Mouse (Mus musculus): ENCODE results near the gene Smurf1.

Gene Smurf1

DNA sequence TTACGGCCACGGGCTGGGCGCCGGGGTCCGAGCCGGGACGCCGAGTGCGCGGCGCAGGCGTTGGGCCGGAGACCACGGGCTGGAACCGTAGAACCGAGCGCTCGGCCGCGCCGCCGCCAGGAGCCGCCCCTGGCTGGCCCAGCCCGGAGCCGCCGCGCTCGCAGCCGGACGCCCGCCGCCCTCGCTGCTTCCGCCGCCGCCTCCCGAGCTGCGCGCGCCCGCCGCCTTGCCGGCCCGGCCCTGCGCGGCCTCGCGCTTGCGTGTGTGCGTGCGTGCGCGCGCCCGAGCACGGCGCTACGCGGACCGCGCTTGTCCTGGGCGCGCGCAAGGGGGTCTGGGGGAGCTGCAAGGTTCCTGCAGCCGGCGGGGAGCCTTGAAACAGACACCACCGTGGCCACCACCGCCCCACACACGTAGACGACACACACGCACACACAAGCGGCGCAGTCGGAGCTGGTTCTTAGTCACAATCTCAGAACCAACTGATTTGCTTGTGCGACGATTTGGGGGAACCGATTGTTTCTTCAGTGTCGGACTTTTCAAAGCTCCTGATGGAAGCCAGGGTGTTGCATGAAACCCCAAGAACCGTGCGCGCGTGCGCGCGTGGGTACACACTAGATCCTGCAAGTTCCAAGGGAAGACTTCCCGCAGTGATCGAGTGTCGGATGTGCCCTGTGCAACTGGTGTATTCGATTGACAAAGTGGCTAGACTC lies at the start of gene Smurf1:
Gene Smurf1, minus strand, starts transcription at position 209 of the 713 bp plus-strand sequence.
- DNase-seq: peak; percentile 77 to 93

GRCm38 (mm10) chr5:145014278-145014677 lies 48.6 kb upstream of the Smurf1 start:
- DNase-seq: no peak

- no peak for DNase-seq
Observed at GRCm38 (mm10) chr5:145008878-145009659, 43.4 kb upstream of the Smurf1 start.

DNA sequence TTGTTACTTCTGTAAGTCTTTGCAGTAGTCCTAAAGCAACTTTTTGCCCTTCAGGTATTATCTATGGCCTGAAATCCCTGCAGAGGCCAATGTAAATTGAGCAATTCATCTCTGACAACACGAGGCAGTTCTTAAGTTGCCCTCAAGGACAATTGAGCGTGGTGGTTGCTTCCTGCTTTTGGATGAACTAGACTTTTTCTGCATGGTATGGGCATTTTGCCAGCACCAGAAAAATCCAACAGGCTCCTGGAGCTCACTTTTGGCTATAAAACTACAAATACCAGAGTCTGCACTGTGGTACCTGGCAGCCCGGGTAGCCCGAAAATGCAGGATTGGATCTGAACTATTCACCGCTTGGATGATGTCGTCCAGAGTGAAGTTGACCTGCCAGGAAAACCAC lies 39.9 kb upstream of the Smurf1 start:
- DNase-seq: no peak

DNA sequence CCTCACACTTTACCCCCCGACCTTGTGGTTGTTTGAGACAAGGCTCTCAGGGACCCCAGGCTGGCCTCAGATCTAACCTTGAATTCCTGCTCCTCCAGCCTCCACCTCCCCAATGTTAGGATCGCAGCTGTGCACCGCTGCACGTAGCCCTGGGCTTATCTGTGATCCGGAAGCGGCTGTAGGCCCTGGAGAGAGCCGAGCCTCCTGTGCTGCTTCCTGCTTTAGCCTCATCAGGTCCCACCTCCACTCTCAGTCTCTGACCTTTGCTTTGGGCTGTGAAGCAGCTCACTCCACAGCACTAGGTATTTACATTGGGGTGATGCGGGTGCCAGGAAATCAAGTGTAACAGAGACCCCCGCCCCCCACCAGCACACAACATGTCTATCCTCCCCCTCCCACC lies 38.8 kb upstream of the Smurf1 start:
- DNase-seq: no peak

DNA sequence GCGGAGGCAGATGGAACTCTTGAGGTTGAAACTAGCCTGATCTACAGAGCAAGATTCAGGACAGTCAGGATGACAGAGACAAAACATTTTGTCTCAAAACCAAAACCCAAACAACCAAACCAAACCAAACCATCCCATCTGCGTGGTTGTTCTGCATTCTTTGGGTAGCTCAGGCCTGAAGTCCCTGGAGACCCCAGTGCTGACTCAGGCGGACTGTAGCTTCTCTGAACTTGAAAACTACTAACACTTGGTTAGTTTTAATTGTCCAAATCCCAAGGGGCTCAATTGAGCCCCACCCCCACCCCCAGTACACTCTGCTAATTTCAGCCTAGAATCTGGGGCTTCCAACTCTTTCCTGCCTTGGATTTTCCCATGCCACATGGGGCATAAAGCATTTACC lies 37.7 kb upstream of the Smurf1 start:
- DNase-seq: no peak

GRCm38 (mm10) chr5:144998491-144998890 lies 32.8 kb upstream of the Smurf1 start:
- no peak for DNase-seq

GRCm38 (mm10) chr5:144990481-144990880 lies 24.8 kb upstream of the Smurf1 start:
- no peak for DNase-seq

DNA sequence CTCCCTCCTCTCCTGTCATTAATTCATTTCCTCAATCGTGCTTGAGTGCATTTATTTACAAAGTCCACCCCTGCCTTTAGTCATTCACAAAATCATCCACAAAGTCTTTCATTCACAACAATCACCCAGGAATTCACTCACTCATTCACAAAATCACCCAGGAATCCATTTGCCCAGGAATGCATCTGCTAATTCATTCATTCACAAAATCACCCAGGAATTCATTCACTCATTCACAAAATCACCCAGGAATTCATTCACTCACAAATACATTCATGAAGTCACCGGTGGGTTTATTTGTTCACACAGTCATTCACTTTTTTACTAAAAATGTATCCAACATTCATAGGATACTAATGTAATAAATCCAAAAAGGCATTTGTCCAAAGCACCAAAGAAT lies 24.4 kb upstream of the Smurf1 start:
- DNase-seq: no peak

GRCm38 (mm10) chr5:144989061-144989405 lies 23.4 kb upstream of the Smurf1 start:
- no peak for DNase-seq

- peak; percentile 43 to 53 for DNase-seq
Observed at GRCm38 (mm10) chr5:144988340-144989060, 22.9 kb upstream of the Smurf1 start.

DNA sequence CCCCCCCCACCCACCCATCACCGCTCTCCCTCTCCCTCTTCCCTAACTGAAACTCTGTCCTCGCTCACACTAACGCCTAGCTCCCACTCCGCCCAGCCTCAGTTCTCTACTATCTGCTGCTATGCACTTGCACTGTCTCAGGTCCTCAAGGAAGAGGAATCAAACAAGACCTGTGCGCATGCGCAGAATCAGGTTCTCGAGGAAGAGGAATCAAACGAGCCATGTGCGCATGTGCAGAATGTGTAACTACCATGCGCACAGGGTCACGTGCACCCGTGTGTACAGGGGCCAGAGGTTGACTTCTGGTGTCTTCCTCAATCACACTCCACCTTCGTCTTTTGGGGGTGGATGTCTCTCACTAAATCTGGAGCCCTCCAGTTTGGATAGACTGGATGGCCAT lies 21.9 kb upstream of the Smurf1 start:
- DNase-seq: no peak

DNA sequence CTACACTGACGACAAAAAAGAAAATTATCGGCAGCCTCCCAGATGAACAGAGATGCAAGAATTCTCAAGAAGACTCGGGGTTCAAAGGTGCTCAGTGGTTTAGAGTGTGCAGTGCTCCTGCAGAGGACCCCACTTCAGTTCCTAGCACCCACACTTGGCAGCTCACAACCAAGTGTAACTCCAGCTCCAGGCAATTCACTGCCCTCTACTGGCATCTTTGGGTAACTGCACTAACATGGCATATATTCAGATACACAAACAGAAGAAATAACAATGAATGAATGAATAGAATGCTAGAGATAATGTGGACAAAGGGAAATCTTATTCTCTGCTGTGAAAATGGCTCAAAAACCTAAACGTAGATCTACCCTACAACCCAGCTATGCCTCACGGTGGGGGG lies 19.2 kb upstream of the Smurf1 start:
- DNase-seq: no peak

DNA sequence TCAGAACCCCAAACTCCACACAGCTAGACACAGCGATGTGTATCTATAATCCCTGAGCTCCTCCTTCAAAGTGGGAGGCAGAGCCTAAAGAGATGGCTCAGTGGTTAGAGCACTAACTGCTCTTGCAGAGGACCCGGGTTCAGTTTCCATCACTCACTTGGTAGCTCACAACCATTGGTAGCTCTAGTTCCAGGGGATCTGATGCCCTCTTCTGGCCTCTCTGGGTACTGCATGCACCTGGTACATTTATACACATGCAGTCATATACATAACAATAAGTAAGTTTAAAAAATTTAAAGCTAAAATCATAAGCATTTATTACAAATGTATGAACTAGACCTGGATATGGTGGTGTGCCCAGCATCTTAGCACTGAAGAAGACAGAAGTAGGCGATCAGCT lies 17.6 kb upstream of the Smurf1 start:
- no peak for DNase-seq

GRCm38 (mm10) chr5:144979110-144979509 lies 13.5 kb upstream of the Smurf1 start:
- no peak for DNase-seq

- no peak for DNase-seq
Observed at GRCm38 (mm10) chr5:144978533-144979107, 13.0 kb upstream of the Smurf1 start.

DNA sequence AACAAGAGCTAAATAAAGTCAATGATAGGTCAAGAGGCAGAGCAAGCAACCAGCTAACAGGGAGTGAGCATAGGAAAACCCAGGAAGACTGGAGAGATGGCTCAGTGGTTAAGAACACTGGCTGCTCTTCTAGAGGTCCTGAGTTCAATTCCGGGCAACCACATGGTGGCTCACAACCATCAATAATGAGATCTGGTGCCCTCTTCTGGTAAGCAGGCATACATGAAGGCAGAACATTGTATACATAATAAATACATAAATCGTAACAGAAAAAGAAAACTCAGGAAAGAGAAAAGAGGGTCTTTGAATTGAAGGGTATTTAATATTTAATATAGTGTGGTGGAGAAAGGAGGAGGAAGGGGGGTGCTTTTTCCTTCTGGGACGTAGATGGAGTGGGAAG lies 5.6 kb upstream of the Smurf1 start:
- no peak for DNase-seq

- peak; percentile 78 to 84 for DNase-seq
Observed at GRCm38 (mm10) chr5:144964872-144965638, 592 bp downstream of the Smurf1 start.

DNA sequence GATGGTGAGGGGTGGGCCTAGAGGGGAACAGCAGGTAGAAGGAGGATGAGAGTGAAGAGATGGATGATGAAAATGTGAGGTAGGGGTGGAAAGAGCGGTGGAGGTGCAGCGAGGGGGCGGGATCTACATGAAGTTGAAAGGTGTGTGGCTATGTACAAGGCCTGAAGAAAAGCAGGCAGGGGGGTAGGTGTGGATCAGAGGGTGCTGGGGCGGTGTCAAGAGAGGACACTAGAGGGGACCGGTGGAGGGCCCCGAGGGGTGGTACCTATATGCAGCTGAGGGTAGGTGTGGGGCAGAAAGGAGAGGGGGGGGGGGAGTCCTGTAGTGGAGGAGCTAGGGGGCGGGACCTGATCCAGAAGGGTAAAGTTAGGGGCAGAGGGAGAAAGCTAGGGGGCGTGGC lies 1.2 kb downstream of the Smurf1 start:
- DNase-seq: peak in 1 of 2 experiments; percentile 22

GRCm38 (mm10) chr5:144963817-144964261 lies 1.8 kb downstream of the Smurf1 start:
- peak; percentile 55 to 60 for DNase-seq

GRCm38 (mm10) chr5:144963401-144963800 lies 2.2 kb downstream of the Smurf1 start:
- peak in 1 of 2 experiments; percentile 29 for DNase-seq

- DNase-seq: peak; percentile 21 to 28
Observed at GRCm38 (mm10) chr5:144958271-144958670, 7.4 kb downstream of the Smurf1 start.
